Mouse (Mus musculus) thymus, adult 2 months (tissue): ENCODE data around the gene Ebpl.

Experiments
- CTCF ChIP-seq: fragments of 200-500 bp; IDR thresholded peaks from 2 replicates; pipeline ENCODE4 v1.5.1; 2012; ENCODE audit warnings: mild to moderate bottlenecking, control low read depth, low read length, moderate library complexity, borderline replicate concordance; ENCODE audit not compliant: control insufficient read depth, poor library complexity, insufficient read depth; ENCODE audit errors: extremely low read depth
- POLR2A ChIP-seq: fragments of 200-500 bp; IDR thresholded peaks from 2 replicates; pipeline ENCODE4 v1.6.1; 2012; ENCODE audit warnings: mild to moderate bottlenecking, low read length, control low read depth, moderate library complexity; ENCODE audit not compliant: control insufficient read depth, poor library complexity, insufficient read depth; ENCODE audit errors: extremely low read depth

DNA sequence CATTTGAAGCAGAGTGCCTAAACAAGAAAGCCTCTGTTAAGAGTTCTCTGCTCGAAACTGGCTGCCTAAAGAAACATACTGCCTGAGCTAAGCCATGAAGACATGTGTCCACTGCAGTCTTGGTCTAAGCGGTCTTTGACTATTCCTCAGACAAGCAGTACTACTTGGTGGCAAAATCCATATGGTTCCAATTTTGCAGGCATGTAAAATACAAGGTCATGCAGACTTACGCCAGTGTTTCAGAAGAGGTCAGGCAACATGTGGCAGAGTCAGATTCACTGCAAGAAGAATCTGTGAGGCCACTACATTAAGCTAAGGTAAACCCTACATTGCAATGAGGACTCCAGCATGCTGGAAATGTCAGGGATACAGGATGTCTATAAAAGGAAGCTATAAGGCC is 44.7 kb upstream of the Ebpl start:
- TF ChIP-seq CTCF (no peak), POLR2A (no peak)
